Mouse (Mus musculus) ES-E14 (cell line): Measurements from ENCODE around the gene Rnf144b. TPM values are rescaled to one million over a fixed set of nuclear protein-coding genes. Genes with fewer than 3 reads are reported as not detected.

Source experiments
- DNase-seq: peaks from one replicate; pipeline ENCODE4 v3.0.0-alpha.2; 2013; ENCODE audit warnings: low read depth, low spot score
- H3K27ac ChIP-seq: 2 replicates; pipeline ENCODE4 v1.5.1; 2012; ENCODE audit warnings: low read depth, mild to moderate bottlenecking, low read length, moderate library complexity, mixed read lengths; ENCODE audit not compliant: poor library complexity, insufficient read depth, severe bottlenecking
- H3K36me3 ChIP-seq: 2 replicates; pipeline ENCODE4 v1.6.1; 2012; ENCODE audit warnings: mild to moderate bottlenecking, low read length, moderate library complexity, mixed read lengths; ENCODE audit not compliant: control insufficient read depth, poor library complexity, insufficient read depth, severe bottlenecking
- H3K4me1 ChIP-seq, 2 experiments: fragments of 150-350 bp in 1 of 2; sonication (generic) in 1 of 2; 2 replicates each; pipeline ENCODE4 v1.6.1; 2012; ENCODE audit warnings: low read length in 2 of 2, mild to moderate bottlenecking in 1 of 2, mixed read lengths in 1 of 2; ENCODE audit not compliant: control insufficient read depth in 2 of 2, insufficient read depth in 2 of 2, poor library complexity in 1 of 2
- H3K4me3 ChIP-seq, 2 experiments: fragments of 150-350 bp in 1 of 2; sonication (generic) in 1 of 2; 2 replicates each; pipeline ENCODE4 v1.5.1; 2012; ENCODE audit warnings: low read length in 2 of 2, low read depth in 1 of 2, mild to moderate bottlenecking in 1 of 2, mixed read lengths in 1 of 2; ENCODE audit not compliant: insufficient read depth in 1 of 2, poor library complexity in 1 of 2, severe bottlenecking in 1 of 2
- H3K9ac ChIP-seq: 2 replicates; pipeline ENCODE4 v1.6.1; 2012; ENCODE audit warnings: low read depth, mild to moderate bottlenecking, low read length, mixed read lengths; ENCODE audit not compliant: poor library complexity, insufficient read depth, severe bottlenecking
- H3K9me3 ChIP-seq: fragments of 150-350 bp; sonication (generic); 2 replicates; pipeline ENCODE4 v1.6.1; 2012; ENCODE audit warnings: low read depth, mild to moderate bottlenecking, low read length; ENCODE audit not compliant: control insufficient read depth, insufficient read depth
- CHD2 ChIP-seq: IDR thresholded peaks from 2 replicates; pipeline ENCODE4 v1.6.1; 2014; ENCODE audit warnings: mild to moderate bottlenecking, low read depth, low read length, inconsistent platforms
- HCFC1 ChIP-seq: IDR thresholded peaks from 2 replicates; pipeline ENCODE4 v1.6.1; 2012; ENCODE audit warnings: low read length, inconsistent platforms, borderline replicate concordance; ENCODE audit not compliant: insufficient read depth
- MAFK ChIP-seq: IDR thresholded peaks from 2 replicates; pipeline ENCODE4 v1.6.1; 2014; ENCODE audit warnings: mild to moderate bottlenecking, low read depth, low read length, inconsistent platforms; ENCODE audit not compliant: insufficient read depth
- ZC3H11A ChIP-seq: IDR thresholded peaks from 2 replicates; pipeline ENCODE4 v1.6.1; 2012; ENCODE audit warnings: low read depth, mild to moderate bottlenecking, inconsistent platforms, low read length, borderline replicate concordance
- ZNF384 ChIP-seq: IDR thresholded peaks from 2 replicates; pipeline ENCODE4 v1.6.1; 2012; ENCODE audit warnings: low read depth, low read length, inconsistent platforms
- in situ Hi-C, 2 experiments: fragments of 600-800 bp; cut with MboI; formaldehyde crosslinking; loops; one replicate each; pipeline ENCODE4 v1.15.1; 2025; ENCODE audit warnings: low sequenced_read_pairs in 2 of 2, inconsistent platforms in 1 of 2; ENCODE audit not compliant: unreplicated experiment in 2 of 2
- total RNA-seq: library from RNA; depleted of rRNA; stranded (reverse); fragments of 300-350 nt; gene quantifications from 2 replicates; pipeline ENCODE4 v1.2.3, GENCODE M21; 2012

Gene Rnf144b
- total RNA-seq, 1 experiment, result 1.2 TPM

- in situ Hi-C loops, result loop anchor here in 1 of 2 experiments (25.0 kb wide), 1 partner anchor 162 kb away; no protein-coding TSS in a partner anchor
- TF ChIP-seq MAFK (no peak), ZC3H11A (no peak)
Observed at GRCm38 (mm10) chr13:47125595-47125994, 3.1 kb downstream of the Rnf144b start.

GRCm38 (mm10) chr13:47129090-47129489 is 6.6 kb downstream of the Rnf144b start:
- in situ Hi-C loops, result loop anchor here in 1 of 2 experiments (25.0 kb wide), 1 partner anchor 158 kb away; no protein-coding TSS in a partner anchor
- Histone ChIP-seq H3K36me3 (no peaks in the 10 kb centered on the region), H3K4me3 (no peak overlapping the region), H3K27ac (no peak overlapping the region), H3K9ac (no peak overlapping the region), H3K9me3 (no peaks in the 10 kb centered on the region), H3K4me1 (peaks cover 4 to 7% of the 10 kb centered on the region in 2 experiments)
- TF ChIP-seq ZC3H11A (no peak), ZNF384 (no peak), CHD2 (no peak), MAFK (no peak), HCFC1 (no peak)
- DNase-seq, result no peak

More at GRCm38 (mm10) chr13:47125595-47125994, 3.1 kb downstream of the Rnf144b start:
- H3K9me3 ChIP-seq, result no peaks in the 10 kb centered on the region
- H3K4me3 ChIP-seq, result no peak overlapping the region
- no peak overlapping the region for H3K9ac ChIP-seq
- H3K4me1 ChIP-seq, result peaks cover 6 to 7% of the 10 kb centered on the region in 2 experiments
- no peak overlapping the region for H3K27ac ChIP-seq
- DNase-seq, result no peak
- H3K36me3 ChIP-seq, result no peaks in the 10 kb centered on the region

DNA sequence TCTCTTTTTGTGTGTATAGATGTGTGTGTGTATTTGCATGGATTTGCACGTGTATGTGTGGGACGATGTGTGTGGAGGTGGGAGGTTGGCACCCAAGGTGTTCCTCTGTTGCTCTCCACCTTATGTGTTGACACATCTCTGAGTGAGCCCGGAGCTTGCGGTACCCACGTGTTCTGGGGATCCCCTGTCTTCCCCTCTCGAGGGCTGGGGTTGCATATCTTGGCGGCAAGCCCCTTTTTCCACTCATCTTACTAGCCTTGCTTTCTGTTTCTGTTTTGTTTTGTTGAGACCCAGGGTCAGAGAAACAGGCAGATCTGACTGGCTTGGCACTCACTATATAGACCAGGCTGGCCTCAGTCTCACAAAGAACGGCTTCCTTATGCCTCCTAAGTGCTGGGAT is 10.6 kb downstream of the Rnf144b start:
- in situ Hi-C loops, result loop anchor here in 1 of 2 experiments (25.0 kb wide), 1 partner anchor 154 kb away; no protein-coding TSS in a partner anchor
- DNase-seq, result no peak
- TF ChIP-seq HCFC1 (no peak), CHD2 (no peak), MAFK (no peak), ZNF384 (no peak), ZC3H11A (no peak)
- Histone ChIP-seq H3K4me3 (no peak overlapping the region), H3K27ac (no peak overlapping the region), H3K36me3 (no peaks in the 10 kb centered on the region), H3K9ac (no peak overlapping the region), H3K4me1 (no peaks in the 10 kb centered on the region; a peak in 1 of 4 replicates), H3K9me3 (no peaks in the 10 kb centered on the region)

- Histone ChIP-seq H3K27ac (no peak overlapping the region), H3K9me3 (no peaks in the 10 kb centered on the region), H3K36me3 (no peaks in the 10 kb centered on the region), H3K4me1 (no peaks in the 10 kb centered on the region), H3K4me3 (no peak overlapping the region), H3K9ac (no peak overlapping the region)
- in situ Hi-C loops, result loop anchor here in 1 of 2 experiments (25.0 kb wide), 1 partner anchor 152 kb away; no protein-coding TSS in a partner anchor
- TF ChIP-seq CHD2 (no peak), ZC3H11A (no peak), MAFK (no peak), ZNF384 (no peak), HCFC1 (no peak)
- DNase-seq, result no peak
Observed at GRCm38 (mm10) chr13:47134836-47135235, 12.4 kb downstream of the Rnf144b start.

DNA sequence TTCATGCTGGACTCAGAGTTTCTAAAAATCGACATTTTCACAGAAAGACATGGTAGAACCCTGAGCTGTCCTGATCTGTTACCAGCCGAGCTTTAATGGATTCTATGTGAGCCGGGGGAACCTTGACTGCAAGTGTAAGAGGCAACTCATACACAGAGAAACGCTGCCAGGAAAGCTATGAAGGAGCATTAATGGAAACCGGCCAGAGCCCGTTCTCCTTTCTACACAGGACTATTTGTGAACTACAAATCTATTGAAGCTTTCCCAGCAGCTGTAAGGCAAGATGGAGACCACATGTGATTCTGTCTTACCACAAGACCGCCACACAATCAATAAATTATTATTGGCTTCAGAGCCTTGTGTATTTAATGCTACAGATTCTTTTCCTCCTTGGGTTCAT is 13.3 kb downstream of the Rnf144b start:
- Histone ChIP-seq H3K36me3 (no peaks in the 10 kb centered on the region), H3K9me3 (no peaks in the 10 kb centered on the region), H3K9ac (no peak overlapping the region), H3K27ac (no peak overlapping the region), H3K4me3 (no peak overlapping the region), H3K4me1 (no peaks in the 10 kb centered on the region)
- in situ Hi-C loops, result loop anchor here in 1 of 2 experiments (25.0 kb wide), 1 partner anchor 152 kb away; no protein-coding TSS in a partner anchor
- TF ChIP-seq MAFK (no peak), CHD2 (no peak), ZNF384 (no peak), HCFC1 (no peak)
- DNase-seq, result no peak
